Mouse (Mus musculus): ENCODE results near the gene Ddx50.

DNA sequence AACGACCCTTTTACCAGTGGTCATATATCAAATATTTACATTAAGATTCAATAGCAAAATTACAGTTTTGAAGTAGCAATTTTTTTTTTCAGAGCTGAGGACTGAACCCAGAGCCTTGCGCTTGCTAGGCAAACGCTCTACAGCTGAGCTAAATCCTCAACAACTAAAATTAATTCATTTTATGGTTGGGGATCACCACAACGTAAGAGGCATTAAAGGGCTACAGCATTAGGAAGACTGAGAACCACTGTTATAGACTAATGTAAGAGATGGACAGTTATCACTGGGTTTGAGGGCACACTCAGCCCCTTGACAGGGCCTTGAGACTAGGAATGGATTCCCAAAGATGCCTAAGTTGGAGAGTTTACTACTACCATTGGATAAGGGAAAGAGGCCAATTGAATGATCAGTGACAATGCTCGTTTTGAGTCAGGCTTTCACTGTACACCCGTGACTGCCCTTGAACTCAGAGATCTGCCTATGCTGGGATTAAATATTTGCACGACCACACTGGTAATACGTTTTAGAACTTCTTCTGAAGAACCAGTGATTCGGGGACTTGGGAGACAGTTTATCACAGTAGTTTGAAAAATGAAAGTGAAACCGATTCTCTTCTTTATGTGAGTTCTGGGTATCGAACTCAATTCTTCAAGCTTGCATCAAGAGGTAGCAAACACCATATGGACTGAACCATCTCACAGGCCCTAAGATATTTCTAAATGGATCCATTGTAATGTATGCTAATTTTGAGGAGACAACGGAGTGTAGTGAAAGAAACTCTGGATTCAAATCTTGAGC is 47.6 kb downstream of the Ddx50 start:
- TF ChIP-seq POLR2A (IDR thresholded peaks at IDR 0.05; ENCODE audit: borderline replicate concordance, insufficient read depth, low read length), result no peak
- TF ChIP-seq CTCF (IDR thresholded peaks at IDR 0.05; ENCODE audit: borderline replicate concordance, insufficient read depth, low read depth, low read length), result no peak

Measured in cerebellum, adult 2 months (tissue).